Mouse (Mus musculus): ENCODE measurements around the gene Selenoo.

The Selenoo gene

DNA sequence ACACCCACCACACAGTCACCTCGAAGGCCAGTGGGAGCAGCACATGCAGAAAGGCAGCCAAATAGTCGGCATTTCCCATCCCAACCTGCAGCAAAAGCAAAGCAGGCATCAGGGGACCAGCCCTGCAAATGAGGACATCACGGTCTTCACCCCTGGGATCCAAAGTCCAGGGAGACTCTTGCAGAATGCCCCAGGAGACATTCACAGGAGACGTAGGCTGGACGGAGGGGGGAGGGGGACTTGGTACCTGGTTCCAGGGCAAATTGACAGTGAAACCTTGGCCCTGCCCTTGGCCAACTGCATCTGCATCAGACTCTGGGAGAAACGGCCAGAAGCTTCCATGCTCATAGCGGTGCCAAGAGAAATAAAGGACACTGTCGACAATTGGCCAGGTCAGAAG, 37.7 kb downstream of the Selenoo start:
- DNase-seq (ENCODE audit: low spot score in 2 of 2), result no peak

DNA sequence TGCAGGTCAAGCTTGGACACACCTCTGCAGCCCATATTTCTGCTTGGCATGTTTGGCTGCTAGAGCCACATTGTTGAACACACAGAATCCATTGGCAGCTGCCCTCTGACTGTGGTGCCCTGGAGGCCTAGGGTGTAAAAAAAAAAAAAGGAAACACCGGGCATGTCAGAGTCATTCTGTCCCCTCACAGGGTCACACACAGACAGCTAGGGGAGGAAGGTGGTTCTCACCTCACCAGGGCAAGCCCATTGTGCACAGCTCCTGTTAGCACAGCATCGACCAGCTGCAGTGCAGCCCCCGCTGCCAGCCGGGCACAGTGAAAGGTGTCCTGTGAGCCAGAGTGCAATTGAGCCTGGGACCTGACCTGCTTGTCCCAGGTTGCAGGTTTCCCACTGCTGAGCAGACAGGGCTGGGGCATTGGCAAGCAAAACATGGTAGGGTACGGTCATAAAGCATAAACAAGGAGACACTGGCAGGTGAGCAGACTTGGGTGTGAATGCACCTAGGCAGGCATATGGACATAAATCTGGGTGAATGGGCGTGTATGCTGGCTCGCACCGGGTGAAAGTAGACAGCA, 38.6 kb downstream of the Selenoo start:
- no peak for DNase-seq (ENCODE audit: low spot score in 2 of 2)

DNA sequence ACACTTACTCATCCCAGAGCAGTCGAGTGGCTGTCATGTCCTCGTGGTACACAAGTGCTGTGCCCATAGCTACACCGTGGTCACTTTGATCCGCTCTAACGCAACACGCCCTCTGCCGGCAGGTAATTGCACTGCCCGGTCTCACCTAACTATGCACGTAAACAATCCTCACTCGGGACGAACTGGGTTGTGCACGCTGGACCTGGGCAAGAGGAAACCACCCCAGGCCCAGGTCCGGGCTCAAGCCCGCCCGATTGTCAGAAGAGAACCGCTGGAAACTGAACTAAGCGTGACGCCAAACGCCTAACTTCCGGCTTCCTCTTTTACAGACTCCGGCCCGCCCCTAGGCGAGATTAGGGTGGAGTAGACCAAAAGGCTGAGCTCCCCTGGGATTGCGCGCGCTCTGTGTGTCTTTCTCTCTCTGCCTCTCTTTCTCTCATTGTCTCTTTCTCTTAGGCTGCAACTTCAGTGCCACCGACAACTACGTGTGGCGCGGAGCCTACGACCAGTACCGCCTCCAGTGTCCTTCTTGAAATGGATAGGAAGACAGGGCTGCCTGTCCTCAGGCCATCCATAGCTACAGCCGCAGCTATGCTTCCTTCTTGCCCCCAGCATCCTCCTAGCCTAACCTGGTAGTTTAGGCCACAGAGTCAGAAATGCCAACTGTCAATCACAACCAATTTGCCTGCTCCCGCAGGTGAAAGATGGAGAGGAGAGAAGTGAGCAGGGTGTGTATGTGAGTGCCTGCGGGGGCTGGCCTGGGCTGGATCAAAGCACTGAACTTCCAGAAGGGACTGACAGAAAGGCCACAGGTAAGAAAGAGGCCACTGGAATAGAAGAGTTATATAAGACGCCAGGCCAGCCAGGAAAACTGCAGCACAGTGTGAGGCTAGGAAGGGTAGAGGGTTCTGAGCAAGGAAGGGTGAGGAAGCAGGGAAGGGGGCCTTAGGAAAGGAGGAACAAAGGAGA, 39.8 kb downstream of the Selenoo start, which contains the start of gene Hdac10:
TSS of gene Hdac10 (minus strand) at position 319 of the 969 bp plus-strand sequence.
- peak; percentile 88 to 92 for DNase-seq (ENCODE audit: low spot score in 2 of 2)

DNA sequence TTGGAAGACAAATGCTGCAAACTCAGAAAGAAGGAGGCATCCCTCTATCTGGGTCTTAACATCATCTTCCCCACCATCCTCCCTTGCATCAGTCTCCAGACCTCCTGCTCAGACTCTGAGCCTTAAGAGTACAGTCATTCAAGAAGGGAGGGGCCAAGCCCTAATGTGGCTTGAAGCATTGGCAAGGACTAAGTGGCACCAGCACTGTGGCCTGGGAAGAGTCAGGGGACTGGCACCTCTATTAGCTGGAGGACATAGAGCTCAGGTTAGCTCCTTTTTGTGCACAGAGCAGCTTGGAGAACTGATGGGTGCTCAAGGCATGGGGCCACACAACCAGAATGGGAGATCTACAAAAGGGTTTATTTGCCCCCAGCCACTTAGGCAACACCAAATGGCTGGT, 41.4 kb downstream of the Selenoo start:
- DNase-seq (ENCODE audit: low spot score in 2 of 2), result no peak

DNA sequence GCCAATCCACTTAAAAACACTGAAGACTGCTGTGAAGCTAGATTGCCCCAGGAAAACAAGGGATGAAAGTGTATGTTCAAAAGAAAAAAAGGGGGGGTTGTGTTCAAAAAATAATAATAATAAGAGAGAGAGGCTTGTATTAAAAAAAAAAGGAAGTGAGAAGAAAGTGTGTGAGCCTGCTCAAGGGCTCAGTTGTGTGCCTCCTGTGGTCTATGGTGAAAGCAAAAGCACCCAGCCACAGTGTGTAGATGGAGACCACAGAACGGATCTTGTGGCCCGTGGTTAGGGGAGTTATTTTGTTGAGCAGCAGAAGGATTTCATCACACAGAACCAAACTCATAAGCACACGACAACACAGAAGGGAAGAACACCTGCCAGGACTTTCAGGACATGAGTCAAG, 42.4 kb downstream of the Selenoo start:
- DNase-seq (ENCODE audit: low spot score in 2 of 2), result peak in 1 of 2 experiments; percentile 18

DNA sequence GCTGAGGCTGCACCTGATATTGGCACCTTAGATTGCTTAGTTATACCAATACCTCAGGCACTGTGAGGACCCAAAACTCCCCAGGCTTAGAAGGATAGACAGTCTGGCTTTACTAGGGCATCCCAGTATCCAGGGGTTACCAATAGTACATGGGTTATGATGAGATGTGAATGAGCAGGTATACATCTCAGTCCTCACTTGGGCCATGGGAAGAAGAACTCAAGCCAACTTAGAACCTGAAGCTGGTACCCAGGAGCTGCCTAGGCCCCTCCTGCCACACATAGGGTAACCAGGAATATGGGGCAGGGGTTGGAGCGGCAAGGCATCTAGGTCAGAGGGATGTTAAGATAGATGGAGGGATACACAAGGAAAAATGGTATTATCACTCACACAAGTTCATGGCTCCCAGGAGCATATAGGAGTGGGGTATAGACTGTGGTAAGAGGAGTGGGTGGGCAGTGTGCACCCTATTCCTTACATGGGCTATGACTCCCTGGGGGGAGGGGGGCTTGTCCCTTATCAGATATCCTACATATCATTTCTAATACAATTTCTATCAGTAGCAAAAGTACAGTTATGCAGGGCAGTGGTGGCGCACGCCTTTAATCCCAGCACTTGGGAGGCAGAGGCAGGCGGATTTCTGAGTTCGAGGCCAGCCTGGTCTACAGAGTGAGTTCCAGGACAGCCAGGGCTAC, 47.7 kb downstream of the Selenoo start:
- no peak for DNase-seq (ENCODE audit: low spot score in 2 of 2)

DNA sequence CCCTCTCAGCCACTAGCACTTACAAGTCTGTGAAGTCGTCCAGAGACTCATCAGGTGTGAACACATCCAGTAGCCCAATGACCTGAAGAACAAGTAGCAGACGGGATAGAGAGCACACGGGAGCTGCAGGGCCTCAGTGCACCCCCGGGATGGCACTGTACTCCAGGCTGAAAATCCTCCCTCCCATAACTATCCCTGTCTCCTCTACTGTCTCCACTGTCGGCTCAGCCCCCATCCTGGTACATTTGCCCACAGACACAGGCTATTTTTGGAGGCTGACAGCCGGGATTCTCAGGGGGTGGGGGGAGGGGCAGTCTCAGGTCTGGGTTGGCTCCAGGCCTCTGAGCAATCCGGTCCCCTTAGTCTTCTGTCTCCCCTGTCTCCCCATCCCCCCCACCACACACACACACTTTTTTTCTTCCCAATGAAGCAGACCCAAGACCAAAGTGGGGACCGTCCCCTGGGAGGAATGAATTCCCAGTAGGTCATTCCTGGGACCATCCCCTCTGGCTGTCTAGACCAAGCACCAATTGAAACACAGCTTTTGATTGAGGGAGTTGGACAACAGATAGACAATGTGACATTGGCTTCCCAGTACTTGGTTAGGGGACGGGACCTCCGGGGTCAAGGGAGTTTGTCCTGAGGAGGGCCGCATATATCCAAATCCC, 48.6 kb downstream of the Selenoo start:
- DNase-seq (ENCODE audit: low spot score in 2 of 2), result no peak

DNA sequence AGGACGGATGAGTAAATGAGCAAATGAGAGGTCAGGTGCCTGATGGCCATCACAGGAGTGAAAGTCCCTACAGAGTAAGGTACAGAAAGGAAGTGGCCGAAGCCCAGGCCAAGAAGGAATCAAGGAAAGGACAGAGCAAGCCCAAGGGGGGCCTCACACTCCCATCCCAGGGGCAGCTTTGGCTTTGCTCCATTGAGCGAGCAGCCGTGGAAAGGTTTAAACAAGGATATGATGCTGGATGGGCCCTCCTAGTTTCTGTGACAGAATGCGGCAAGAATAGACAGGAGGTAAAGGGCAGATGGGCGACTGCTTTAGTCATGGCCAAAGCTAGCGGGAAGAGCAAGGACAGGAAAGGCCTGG, 49.1 kb downstream of the Selenoo start:
- no peak for DNase-seq (ENCODE audit: low spot score in 2 of 2)

DNA sequence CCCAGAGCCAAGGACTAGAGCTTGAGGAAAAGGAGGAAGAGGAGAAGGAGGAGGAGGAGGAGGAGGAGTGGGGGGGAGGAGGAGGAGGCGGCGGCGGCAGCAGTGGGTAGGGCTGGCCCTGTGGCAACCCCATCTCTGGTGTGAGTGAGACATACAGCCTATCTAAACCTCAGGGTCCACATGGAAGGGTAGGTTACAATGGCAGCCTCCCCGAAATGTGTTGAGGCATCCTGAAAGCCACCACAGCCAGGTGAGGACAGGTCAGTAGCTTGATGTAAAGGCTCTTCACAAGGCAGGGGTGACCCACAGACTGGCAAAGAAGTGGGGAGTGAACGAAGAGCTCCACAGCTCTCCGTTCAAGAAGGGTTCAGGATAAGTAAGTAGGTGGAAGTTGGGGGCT, 49.6 kb downstream of the Selenoo start:
- DNase-seq (ENCODE audit: low spot score in 2 of 2), result no peak

DNA sequence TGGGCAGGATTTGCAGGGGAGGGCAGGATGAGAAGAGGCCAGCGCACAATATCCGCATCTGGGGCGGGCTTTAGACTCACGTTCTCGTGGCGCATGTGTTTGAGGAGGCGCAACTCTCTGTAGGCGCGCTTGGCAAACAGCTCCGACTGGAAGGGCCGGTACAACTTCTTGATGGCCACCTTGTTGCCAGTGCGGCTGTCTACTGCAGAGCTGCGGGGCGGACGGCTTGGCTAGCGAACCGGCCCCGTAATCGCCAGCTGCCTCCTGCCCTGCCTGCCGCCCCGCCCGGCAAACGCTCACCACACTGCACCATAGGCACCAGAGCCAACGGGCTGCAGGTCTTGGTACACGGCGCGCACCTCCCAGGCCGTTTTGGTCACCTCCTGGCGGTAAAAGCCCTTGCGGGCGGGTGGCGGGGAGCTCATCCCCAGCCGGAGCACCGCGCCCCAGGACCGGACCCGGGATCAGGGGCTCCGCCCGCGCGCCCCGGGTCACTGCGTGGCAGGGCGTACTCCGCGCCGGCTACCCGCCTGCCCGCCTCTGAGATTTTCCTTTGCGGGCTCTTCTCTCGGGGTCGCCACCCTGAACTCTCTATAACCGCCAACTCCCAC, 51.3 kb downstream of the Selenoo start:
- DNase-seq (ENCODE audit: low spot score in 2 of 2), result peak; percentile 77 to 78

DNA sequence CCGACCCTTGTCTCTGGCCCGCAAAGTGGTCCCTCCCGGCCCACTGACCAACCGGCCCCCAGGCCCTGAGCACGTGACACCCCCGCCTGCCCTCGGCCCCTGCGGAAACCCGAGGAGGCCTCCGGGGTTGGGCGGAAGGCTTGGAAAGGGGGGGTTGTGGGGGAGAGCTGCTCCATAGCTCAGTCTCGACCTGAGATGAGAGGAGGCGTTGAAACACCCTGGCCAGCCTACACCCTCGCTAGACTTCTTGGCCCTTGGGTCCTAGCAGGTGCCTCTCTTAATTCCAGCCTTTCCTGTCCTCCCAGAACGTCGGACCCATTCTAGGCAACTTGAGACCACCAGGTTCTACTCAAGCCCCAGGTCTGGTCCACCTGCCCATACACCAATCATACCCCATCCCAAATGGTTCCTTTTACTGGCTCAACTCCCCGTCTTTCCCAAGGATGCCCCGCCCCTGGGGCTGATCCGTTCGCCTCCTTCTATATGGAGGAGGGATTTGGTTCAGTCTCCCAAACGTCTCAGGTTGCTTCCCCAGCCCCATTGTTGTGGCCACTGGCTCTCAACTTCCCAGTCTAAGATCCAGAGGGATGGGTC, 51.9 kb downstream of the Selenoo start, which contains the start of gene Mapk12:
TSS of gene Mapk12 (minus strand) at position 45 of the 594 bp plus-strand sequence.
- DNase-seq (ENCODE audit: low spot score in 2 of 2), result peak; percentile 85 to 89

DNA sequence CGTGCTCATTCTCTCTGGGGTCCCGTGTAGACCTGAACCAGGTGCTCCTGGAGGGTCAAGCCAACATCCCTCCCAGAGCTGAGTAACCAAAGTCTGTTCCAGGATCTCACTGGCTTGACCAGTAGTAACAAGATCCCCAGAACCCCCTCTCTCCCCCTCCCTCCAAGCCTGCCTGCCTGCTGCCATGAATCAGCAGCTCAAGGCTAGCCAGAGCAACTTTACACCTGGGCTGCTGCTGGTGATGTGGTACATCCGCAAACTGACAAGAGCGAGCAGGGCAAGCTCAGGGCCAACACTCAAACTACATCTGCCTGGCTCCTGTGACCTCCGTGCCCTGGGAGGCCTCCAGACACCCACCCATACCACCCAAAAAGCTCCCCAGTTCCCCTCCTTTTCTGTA, 52.6 kb downstream of the Selenoo start:
- no peak for DNase-seq (ENCODE audit: low spot score in 2 of 2)

DNA sequence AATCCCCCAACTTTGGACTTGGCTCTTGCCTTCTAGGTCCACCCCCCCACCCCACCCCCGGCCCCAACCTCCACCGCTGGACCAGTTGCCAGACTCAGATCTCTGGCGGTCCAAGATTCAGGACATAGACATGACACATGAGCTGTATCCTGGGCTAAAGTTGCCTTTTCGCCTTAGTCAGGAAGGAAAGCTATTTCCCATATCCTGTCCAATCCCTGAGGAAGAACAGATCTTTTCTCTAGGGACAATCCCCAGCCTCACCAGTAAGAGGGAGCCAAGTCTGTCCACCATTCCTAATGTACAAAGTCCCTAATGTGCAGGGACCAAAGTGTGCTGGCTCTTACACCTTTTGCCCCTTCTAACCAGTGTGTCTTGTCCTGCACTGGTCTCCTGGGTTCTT, 53.0 kb downstream of the Selenoo start:
- DNase-seq (ENCODE audit: low spot score in 2 of 2), result peak; percentile 35 to 75

DNA sequence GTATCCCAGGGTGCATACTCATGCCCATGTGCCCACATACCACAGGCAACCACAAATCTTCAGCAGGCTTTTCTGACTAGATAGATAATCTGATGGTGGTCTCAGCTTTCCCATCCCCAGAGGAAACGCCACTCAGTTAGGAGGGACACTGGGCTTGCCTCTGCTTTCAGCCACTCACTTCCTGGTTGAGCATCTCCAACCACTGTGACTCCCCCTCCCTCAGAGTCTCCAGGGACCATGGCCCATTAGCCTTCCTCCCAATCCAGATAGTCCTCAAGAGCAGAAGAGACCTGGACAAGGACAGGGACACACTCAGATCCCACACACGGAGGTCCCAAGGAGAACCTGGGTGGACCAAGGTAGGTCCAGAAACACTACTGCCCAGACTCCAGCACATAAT, 54.2 kb downstream of the Selenoo start:
- no peak for DNase-seq (ENCODE audit: low spot score in 2 of 2)

DNA sequence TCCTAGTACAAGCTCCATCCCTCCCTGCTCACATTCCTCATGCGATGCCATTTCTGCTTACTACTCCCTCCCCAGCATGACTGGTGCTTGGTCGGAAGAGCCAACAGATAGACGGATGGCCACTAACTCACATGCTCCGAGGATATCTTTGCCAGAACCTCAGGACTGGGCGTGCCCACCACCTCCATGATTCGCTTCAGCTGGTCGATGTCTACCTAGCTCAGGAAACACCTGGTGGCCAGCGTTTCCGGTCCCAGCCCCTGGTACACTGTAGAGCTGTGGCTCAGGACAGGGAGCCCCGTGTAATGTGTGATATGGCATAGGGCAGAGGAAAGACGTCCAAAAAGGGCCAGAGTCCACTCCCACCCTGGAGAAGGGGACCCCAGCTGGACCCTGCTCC, 56.1 kb downstream of the Selenoo start:
- DNase-seq (ENCODE audit: low spot score in 2 of 2), result no peak

DNA sequence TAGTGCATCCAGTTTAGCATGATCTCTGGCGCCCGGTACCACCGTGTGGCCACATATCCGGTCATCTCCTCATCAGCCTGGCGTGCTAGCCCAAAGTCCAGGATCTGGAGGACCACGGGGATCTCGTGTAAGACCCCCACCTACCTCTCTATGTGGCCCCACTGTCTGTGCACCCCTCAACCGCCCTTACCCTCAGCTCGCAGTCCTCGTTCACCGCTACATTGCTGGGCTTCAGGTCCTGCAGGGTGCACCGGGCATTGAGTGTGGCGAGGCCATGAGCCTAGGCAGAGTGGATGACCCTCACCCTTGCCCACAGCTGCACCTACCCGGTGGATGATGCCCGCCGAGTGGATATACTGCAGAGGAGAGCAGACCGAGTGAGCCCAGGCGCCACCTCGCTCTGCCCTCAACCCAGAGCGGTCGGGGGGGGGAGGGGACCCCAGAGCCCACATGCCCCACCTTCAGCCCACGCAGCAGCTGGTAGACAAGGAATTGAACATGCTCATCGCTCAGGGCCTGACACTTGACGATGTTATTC, 57.0 kb downstream of the Selenoo start:
- DNase-seq (ENCODE audit: low spot score in 2 of 2), result no peak

DNA sequence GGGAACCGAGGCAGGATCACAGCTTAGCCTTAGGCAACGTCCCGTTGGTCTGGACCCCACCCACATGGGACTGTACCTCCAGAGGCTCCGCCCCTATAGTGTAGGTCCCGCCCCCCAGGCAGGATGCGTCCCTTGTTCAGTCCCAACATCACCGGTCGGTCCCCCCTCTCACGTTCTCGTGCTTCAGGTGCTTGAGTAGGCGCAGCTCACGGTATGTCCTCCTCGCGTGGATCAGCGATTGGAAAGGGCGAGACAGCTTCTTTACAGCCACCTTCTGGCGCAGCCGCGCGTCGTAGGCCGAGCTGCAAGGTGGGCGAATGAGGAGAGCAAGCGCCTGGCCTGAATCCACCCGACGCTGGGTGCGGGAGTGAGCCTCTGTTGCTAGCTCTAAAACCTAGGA, 57.7 kb downstream of the Selenoo start:
- no peak for DNase-seq (ENCODE audit: low spot score in 2 of 2)

DNA sequence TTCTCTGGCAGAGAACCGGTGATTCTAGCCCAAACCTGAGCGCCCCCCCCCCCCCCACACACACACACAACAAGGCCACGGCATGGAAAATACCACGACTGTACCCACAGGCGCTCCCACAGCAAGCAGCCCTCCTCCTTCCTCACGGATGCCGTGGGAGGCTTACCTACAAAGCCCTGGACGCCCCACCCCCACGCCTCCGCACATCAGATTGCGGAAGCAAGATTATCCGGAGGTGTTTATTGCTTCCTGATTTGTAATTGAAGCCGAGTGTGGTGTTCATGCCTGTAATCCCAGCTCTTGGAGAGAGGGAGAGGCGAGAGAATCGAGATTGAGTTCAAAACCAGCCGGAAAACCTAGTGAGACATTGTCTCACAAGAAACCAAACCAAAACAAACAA, 58.1 kb downstream of the Selenoo start:
- no peak for DNase-seq (ENCODE audit: low spot score in 2 of 2)

DNA sequence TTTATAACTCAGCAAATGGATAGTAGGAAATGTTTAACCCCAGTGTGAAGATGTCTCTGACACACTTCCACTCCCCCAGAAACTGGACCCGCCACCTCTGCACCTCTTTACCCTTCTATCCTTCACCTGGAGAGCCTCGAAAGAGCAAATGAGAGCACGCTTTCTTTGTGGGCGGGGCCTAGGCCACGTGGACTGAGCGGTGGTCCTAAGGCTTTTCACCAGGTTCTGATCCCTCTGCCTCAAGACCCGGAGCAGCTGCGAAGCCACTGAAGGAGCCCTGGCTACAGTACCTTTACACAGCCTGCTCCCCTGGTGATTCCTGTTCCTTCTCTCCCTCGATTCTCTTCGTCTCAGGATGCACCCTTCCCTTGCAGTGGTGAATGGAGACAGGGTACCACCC, 58.6 kb downstream of the Selenoo start:
- DNase-seq (ENCODE audit: low spot score in 2 of 2), result no peak

DNA sequence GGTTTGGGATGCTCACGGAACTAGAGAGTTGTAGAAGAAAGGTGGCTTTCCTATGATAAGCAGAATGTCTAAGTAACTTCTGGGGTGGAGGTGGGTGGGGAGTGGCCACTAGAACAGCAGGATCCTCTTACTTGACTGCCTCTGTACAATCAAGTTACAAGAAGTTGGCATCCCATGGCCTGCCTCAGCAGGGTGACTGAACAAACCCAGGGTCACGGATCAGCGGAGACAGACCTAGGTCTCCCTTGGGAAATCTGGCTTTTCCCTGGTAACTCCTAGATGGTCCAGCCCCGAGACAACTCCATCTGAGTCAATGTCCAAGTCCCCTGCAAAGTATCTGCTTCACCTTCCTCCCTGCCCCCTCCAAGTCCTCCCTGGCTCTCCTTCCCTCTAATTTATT, 59.0 kb downstream of the Selenoo start:
- no peak for DNase-seq (ENCODE audit: low spot score in 2 of 2)
